Mouse (Mus musculus): ENCODE results near the gene Slc9a4.
"Not testable (repeated sequence)": the region's sequence is repeated elsewhere in the genome, so short reads cannot be mapped to it uniquely, and the experiment has no call there.

Slc9a4 gene

DNA sequence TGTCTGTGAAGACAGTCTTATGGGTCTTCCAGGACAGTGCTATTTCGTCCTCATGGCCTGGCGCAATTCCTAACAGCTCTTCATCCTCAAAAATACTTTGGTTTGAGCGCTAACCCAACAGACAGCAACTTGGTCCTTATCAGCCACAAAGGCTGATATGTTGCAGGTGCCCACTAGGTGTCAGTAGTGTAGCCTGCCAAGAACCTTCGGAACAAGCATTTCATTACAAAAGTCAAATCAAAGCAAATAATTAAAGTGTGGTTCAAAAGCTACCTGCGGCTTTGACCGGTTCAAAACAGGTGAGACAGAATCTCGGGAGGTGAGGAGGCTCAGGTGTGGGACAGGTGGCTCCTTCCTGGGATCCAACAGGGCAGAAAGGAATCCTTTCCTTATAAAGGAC is at the start of gene Slc9a4:
TSS of gene Slc9a4 (plus strand) at position 298 of the 400 bp plus-strand sequence.
- DNase-seq (ENCODE audit: low read depth, low spot score) = peak; percentile 35

DNA sequence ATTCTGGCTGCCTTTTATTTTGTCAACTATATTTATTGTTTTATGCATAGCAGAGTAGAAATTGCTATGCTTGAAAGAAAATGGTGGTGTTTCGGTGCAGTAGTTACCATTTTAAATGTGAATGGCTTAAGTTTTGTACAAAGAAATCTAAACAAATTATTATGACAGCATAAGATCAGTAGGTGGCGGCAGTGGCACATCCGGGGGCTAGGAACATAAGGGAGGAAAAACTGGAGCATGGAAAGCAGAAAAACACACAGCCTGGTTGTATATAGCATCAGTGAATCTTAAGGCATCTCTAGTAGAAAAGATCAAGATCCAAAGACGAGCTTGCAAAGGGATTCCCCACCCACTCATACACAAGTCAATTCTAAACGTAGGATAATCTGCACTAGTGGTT is 42.3 kb upstream of the Slc9a4 start:
- no peak for DNase-seq (ENCODE audit: low read depth, low spot score)

DNA sequence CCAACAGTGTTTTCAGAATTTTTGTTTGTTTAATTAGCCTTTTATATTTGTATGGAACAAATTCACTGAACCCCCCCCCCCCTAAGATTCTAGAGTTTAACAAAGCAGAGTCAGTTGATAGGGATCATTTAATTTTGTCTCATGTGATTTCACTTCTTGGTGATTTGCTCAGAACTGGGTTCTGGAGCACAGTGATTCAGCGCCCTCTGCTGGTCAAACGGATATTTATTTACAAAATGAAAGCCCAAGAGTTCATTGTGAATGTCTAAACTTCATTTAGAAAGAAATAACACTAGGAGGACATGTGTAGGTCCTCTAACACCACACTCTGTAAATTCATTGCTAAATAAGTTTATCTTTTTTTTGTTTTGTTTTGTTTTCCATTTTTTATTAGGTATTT is 35.2 kb upstream of the Slc9a4 start:
- DNase-seq (ENCODE audit: low read depth, low spot score) = peak; percentile 78

DNA sequence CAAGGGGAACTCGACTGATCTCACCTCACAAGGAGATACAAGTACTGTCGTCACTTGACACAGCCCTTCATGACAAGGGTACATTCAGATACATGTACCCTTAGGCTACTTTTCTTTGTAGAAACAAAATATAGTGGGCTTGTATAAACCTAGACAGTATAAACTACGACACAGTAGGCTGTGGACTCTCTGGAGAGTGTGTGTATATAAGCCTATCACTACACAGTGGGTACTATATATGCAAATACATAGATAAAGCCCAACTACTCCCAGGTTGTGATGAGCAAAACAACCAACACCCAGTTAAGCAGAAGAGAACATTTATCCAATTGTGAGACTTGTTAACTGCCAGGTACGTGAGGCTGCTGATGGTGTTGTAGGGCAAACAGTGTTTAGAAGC is 33.2 kb upstream of the Slc9a4 start:
- DNase-seq (ENCODE audit: low read depth, low spot score) = no peak

DNA sequence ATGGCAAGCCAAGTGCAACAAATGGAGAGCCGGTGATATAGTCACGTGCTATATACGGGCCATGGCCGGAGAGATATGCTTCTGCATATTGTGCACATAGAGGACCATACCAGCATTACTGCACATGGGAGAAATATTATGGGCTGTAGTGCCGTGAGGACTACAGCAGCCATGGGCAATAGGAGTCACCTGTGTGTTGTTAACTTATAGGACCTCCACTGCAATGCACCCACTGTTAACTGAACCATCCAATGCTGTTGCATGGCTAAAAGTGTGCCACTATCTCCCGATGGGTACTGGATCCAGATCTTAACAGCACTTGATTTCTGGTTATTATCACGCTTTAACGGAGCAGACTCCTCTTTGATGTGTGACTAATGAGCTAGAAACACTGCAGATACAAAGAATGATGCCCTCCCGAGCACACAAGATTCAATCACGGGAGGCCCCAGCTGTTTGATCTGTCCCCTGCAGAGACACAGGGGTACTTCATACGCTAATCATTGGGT is 32.8 kb upstream of the Slc9a4 start:
- no peak for DNase-seq (ENCODE audit: low read depth, low spot score)

DNA sequence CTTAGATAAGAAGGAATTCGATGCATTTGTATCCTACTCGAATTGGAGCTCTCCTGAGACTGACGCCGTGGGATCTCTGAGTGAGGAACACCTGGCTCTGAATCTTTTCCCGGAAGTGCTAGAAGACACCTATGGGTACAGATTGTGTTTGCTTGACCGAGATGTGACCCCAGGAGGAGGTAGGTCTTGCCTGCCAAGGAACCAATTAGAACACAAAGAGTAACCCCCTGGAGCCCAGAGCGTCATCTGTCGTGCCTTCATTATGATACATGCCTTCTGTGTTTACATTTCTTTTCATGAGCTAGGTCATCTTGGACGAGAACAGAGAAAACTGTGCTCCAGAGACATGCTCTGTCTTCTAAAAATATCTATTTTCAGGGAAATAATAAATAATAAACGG is 32.1 kb upstream of the Slc9a4 start:
- DNase-seq (ENCODE audit: low read depth, low spot score) = no peak

DNA sequence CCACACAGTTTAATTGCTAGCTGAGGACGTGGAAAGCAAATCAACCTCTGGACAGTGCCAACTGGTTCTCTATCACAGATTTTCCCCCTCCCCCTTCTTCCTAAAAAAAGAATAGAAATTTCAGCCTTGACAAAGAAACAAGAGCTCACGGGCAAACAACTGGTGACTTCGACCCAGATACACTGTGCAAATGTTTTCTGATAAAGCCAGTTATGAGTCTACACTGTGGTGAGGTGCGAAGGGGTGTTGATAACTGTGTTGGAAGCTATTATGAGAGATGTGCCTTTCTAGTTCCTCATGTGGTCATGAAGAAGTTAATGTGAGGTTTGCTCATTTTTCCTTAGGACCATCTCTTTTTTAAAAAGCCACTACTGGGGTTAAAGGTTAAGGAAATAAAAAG is 10.5 kb upstream of the Slc9a4 start:
- no peak for DNase-seq (ENCODE audit: low read depth, low spot score)

DNA sequence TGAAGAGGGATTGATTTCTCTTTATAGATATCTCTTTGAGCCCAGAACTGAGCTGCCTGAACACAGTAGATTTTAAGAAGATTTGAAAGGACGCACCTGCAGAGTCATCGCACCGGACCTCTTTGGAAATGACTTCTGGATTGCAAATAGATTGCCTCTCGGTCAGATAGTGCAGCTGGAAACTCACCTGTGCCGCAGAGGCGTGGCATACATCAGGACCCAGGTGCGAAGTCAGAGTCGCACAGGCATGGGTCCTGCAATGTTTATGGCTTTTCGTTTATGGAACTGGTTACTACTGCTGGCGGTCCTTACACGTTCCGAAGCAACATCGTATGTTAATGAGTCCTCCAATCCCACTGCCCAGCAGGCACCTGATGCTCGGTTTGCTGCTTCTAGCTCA is 388 bp downstream of the Slc9a4 start:
- no peak for DNase-seq (ENCODE audit: low read depth, low spot score)

DNA sequence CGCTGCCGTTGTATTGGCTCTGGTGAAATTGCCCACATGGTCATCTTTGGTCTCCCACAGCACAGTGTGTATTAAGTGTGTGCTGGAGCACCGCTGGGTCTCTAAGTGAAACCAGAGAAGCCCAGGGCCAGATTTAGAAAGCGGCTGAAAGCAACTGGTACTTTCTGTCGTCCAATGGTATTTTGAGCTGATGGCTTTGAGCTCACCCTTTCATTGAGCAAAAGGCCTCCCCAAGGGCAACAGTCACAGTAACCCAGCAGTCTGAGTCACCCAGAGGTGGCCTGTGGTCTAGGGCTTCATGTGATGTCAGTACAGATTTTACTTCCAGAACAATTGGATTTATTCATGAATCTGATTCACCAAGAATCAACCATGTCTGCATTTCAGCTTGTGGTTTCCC is 6.9 kb downstream of the Slc9a4 start:
- DNase-seq (ENCODE audit: low read depth, low spot score) = no peak

DNA sequence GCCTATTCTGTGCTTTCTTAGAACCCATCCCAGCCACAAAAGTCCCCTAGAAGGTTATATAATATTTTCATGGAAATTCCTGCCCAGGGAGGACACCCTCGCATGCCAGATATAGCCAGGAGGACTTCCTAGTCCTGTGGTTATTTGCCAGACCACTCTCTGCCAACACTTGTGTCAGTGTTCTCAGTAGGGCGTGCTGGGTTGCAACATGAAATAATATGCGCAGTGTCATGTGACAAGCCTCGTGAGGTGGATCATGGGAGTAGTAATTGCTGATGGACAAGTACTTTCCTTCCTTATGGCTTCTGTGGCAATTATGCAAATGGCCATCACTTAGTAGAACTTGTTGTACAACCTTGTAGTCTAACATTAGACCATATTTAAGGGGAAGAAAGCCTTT is 11.1 kb downstream of the Slc9a4 start:
- no peak for DNase-seq (ENCODE audit: low read depth, low spot score)

DNA sequence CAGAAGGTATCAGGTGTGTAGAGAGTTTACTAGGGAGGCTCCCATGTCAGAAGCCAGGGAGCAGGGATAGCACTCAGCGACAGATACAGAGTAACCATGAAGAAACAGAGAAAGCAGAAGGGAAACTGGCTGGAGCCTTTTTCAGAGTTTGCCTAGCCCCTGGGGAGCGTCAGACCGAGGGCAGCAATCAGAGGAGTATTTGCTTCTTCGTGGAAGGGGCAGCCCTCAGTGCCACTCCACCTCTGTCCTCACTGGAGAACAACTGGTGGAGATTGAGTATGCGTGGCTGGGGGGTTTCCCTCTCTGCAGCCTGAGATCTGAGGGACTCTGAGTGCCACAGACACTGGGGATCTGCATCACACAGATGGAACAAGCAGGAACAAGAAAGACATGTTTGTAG is 17.9 kb downstream of the Slc9a4 start:
- no peak for DNase-seq (ENCODE audit: low read depth, low spot score)

DNA sequence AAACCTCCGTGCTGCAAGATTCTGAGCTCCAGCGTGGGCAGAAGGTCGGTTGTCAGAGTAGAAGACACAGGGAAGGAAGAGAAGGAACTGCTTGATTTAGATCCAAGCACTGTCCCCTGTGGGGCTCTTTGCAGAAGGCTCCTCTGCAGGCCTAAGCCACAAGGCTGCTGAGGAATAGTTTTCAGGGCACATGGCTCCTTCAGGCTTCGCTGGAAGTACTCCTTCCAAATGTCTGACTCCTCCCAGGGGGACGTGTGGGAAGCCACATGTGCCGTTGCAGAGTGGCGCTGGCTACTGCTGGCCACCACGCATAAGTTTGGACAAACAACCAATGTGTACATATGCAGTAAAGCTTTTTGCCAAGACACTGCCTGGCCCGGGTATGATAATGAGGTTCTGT is 19.8 kb downstream of the Slc9a4 start:
- not testable (repeated sequence) for DNase-seq (ENCODE audit: low read depth, low spot score)

DNA sequence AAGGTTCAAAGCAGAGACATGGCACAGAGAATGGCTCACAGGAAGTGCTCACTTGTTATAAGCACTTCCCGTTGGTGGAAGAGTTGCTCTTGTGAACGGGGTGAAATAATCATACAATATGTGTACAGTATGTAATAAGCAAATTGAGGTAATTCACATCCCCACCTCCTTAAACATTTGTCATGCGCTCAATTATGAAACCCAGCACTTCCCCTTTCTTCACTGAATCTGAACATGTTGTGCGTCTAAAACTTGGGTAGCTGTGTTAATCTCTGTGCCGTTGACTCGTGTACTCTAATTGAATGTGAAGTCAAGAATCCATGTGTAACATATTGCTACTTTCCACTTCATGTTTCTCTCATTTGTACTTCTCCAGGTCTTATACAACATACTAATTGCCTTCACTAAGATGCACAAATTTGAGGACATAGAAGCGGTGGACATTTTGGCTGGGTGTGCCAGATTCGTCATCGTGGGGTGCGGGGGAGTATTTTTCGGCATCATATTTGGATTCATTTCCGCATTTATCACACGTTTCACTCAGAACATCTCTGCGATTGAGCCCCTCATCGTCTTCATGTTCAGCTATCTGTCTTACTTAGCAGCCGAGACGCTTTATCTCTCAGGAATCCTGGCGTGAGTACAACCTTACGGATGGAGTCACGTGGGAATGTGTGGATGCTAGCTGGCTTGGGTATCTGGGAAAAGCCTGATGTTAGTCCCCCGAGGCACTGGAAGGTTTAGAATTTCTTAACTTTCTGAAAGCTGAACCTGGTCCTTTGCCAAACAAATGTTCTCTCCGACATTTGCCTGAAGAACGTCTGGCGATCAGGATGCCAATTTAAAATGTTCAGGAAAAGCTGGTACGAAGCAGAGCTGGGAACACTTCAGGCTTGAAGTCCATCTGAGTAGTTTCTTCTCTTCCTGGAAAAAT is 20.8 kb downstream of the Slc9a4 start:
- DNase-seq (ENCODE audit: low read depth, low spot score) = no peak

DNA sequence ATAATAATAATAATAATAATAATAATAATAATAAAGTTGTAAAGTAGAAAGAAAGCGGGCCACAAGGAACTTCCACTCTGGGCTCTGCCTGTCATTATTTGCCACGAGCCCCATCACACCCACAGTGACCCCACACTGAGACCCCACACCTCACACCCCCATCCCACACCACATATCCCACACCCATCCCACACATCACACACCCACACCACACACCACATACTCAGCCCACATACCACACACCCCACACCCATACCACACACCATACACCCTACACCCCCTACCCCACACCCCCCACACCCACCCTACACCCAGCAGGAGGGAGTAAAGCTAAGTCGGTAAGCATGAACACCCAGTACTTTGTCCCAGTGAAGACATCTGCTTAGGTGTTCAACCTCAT is 21.6 kb downstream of the Slc9a4 start:
- no peak for DNase-seq (ENCODE audit: low read depth, low spot score)

DNA sequence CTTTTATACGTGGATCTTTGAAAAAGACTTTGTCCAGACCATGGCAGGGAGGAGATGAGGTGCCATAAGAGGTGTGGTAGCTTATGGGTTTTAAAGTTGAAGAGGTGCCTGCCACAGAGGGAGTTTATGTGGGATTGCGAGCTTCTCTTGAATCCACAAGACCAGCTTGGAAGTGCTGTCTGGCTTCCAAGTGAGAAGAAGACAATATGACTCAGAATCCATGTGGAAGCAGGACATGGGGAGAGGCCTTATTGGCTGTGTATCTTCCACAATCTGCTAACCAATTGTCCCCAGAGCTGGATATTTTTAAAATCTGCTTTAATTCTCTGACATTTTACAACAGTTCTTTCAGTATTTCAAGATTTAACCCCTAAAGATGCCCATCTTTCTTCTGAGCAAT is 33.3 kb downstream of the Slc9a4 start:
- no peak for DNase-seq (ENCODE audit: low read depth, low spot score)

DNA sequence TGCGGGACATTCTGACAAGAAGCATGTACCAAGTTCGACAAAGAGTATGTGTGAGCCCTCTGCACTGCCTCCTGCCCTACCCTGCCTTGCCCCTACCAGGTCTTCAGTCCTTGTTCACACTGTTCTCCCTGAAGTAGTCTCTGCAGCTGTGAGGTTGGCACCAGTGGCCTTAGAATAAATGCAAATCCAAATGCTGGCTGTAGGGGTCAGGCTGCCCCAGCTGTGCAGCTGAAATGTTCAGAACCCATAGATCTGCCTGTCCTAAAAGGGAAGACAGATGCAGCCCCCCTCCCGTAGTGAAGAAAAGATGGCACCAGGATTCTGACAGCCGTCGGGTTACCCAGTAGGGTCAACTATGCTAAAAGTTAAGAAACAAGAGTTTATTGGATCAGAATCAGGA is 39.2 kb downstream of the Slc9a4 start:
- no peak for DNase-seq (ENCODE audit: low read depth, low spot score)

DNA sequence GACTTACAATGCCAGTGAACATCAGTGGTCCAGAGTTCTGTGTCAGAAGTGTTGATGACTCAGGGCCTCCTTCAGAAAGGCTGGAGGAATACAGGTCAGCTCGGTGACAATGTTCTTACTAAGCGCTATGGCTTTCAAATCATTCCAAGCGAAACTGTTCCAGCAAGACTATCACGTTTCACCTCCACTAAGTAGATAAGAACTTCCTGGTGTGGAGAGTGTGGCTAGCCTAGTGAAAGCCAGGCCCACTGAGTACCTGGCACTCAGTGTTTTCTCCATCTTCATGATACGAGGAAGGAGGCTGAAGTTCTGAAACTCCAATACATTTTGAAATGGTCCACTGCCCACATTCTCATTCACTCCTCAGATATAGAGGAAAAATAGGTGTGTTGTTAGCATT is 40.0 kb downstream of the Slc9a4 start:
- DNase-seq (ENCODE audit: low read depth, low spot score) = no peak

DNA sequence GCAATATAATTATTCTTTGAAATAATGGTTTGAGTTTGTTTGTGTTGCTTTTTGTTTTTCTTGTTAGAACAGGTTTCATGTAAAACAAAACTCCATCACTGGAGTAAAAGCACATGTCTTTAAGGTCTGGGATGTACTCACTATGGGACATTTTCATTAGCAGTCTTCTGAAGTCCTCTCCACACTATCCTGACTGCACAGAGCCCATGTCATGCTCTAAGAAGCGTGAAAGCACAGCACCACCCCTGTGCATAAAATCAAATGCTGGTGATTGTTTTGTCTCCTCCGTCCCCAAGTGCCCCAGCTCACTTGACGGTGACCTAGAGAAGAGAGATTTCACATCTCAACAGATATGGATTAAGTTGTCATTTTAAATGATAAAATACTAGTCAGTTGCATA is 45.1 kb downstream of the Slc9a4 start:
- DNase-seq (ENCODE audit: low read depth, low spot score) = no peak

DNA sequence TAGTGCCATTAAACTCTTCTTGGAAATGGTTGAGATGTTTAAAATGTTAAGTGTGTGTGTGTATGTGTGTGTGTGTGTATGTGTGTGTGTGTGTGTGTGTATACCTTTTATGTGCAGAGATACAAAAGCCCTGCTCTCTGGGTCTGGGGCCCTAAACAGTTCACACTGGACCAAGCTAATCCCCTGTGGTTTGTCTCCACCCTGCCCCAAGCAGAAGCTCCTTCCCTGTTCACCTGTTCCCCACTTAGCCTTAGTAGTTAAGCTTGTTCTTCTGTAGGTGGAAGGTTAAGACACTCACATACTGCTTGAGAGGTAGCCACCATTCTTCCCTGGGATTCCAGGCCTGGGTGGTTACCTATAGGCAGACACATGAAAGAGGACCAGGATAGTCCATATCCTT is 47.1 kb downstream of the Slc9a4 start:
- DNase-seq (ENCODE audit: low read depth, low spot score) = no peak

DNA sequence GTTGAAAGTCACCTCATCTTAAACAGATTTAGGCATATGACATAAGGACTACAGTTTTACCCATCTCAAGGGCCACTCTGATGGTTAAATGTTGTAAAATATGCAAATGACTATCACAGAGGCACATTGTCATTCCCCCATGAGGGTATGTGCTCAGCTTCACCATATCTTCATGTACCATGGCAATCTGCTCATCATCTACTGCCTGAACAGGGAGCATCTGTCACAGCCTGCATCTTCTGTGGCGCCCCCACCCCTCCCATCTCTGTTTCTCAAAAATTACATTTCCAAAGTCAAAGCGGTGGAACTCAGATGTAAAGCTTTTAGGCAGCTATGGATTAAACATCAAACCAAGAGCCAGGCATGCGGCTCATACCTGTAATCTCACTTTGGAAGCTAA is 48.6 kb downstream of the Slc9a4 start:
- DNase-seq (ENCODE audit: low read depth, low spot score) = no peak

DNA sequence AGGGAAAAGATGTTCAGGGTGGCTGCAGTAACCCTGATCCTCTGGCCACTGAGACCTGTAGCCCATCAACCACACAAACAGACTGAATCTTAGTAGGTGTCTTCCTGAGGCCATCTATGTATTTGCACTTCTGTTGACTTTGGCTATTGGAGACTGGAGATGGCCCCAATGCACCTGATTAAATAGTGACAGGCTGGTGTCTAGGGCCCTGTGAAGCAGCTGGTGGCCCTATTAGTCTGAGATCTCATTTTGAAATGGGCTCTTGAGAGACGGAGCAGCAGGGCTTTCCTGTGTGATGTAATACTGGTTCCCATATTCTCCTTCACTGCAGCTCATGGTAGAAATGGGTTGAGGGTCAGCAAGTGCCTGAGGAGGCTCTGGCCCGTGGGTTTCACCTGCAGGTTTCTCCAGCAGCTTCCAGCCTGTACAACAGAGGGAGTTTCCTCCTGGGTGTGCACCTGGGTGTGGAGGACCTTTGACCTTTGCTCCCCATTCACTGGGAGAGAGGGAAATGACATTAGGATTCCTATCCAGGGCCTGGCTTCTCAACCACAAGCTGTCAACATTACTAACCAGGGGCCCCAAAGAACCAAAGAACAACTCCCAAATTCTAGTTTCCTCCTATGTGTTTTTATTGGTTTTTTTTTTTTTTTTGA is 52.7 kb downstream of the Slc9a4 start:
- no peak for DNase-seq (ENCODE audit: low read depth, low spot score)

DNA sequence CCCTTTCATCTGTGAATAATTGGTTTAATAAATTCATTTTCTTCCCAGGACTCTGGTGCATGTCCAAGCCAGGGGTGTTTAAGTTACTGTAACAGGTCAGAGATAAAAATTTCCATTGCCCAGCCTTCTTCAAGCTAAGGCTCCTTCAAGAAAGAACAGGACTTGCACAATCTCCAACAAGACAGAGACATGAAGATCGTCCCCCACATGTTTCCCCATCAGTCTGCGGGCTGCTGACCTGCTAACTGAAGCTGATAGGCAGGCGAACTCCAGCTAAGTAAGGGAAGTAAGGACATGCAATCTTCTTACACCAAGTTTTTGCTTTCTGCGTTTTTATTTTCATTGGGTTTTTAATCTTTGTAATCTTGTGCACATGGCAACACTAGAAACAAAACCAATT is 54.7 kb downstream of the Slc9a4 start:
- no peak for DNase-seq (ENCODE audit: low read depth, low spot score)

DNA sequence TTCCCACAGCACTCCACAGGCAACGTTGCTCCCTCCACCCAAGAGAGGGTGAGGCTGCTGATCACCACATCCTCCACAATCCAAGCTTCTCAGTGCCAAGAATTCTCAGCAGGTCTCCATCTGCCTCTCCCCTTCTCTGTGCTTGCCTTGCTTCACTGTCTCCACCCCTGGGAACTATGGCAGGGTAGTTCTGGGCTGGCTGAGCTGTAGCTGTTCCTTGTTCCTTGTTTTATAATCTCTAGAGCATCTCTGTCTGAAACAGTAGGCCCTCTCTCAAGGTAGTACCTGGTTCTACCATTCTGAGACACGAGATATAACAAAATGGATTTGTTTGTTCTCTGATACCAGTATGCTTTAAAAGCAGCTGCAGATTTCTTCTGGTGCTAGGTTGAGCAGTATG is 68.4 kb downstream of the Slc9a4 start:
- no peak for DNase-seq (ENCODE audit: low read depth, low spot score)

All from CD4-positive helper T cell, adult 2 months (primary cell).